Mouse (Mus musculus): Measurements from ENCODE around the gene Napepld.
"Not testable (repeated sequence)": the region's sequence is repeated elsewhere in the genome, so short reads cannot be mapped to it uniquely, and the experiment has no call there.

Gene Napepld

GRCm38 (mm10) chr5:21701351-21702008, at the start of gene Napepld:
TSS of gene Napepld (minus strand) at chr5:21701396.
- peak; percentile 100 for DNase-seq

GRCm38 (mm10) chr5:21745966-21746365, 44.8 kb upstream of the Napepld start:
- DNase-seq, result no peak

- no peak for DNase-seq
Measured at GRCm38 (mm10) chr5:21744651-21745050, 43.5 kb upstream of the Napepld start.

- DNase-seq, result no peak
Measured at GRCm38 (mm10) chr5:21743606-21744005, 42.4 kb upstream of the Napepld start.

- no peak for DNase-seq
Measured at GRCm38 (mm10) chr5:21739881-21740280, 38.7 kb upstream of the Napepld start.

GRCm38 (mm10) chr5:21739120-21739519, 37.9 kb upstream of the Napepld start:
- DNase-seq, result no peak

GRCm38 (mm10) chr5:21737620-21738019, 36.4 kb upstream of the Napepld start:
- DNase-seq, result peak in 1 of 2 experiments; percentile 3

- peak; percentile 90 to 91 for DNase-seq
Measured at GRCm38 (mm10) chr5:21736956-21737585, 35.9 kb upstream of the Napepld start, which contains the start of gene Pmpcb. TSS of gene Pmpcb (plus strand) at chr5:21737141.

- DNase-seq, result no peak
Measured at GRCm38 (mm10) chr5:21736046-21736445, 34.9 kb upstream of the Napepld start.

GRCm38 (mm10) chr5:21735584-21735983, 34.4 kb upstream of the Napepld start:
- DNase-seq, result peak; percentile 75 to 77

- peak in 1 of 2 experiments; percentile 9 for DNase-seq
Measured at GRCm38 (mm10) chr5:21735100-21735499, 33.9 kb upstream of the Napepld start.

- DNase-seq, result no peak
Measured at GRCm38 (mm10) chr5:21732930-21733329, 31.7 kb upstream of the Napepld start.

- DNase-seq, result no peak
Measured at GRCm38 (mm10) chr5:21732177-21732911, 31.1 kb upstream of the Napepld start.

- DNase-seq, result no peak
Measured at GRCm38 (mm10) chr5:21729107-21729506, 27.9 kb upstream of the Napepld start.

- no peak for DNase-seq
Measured at GRCm38 (mm10) chr5:21724872-21725271, 23.7 kb upstream of the Napepld start.

- no peak for DNase-seq
Measured at GRCm38 (mm10) chr5:21724427-21724826, 23.2 kb upstream of the Napepld start.

- no peak for DNase-seq
Measured at GRCm38 (mm10) chr5:21719209-21719608, 18.0 kb upstream of the Napepld start.

- no peak for DNase-seq
Measured at GRCm38 (mm10) chr5:21718546-21718945, 17.4 kb upstream of the Napepld start.

- DNase-seq, result no peak
Measured at GRCm38 (mm10) chr5:21717165-21717715, 16.0 kb upstream of the Napepld start.

- DNase-seq, result no peak
Measured at GRCm38 (mm10) chr5:21714447-21714846, 13.3 kb upstream of the Napepld start.

GRCm38 (mm10) chr5:21712127-21712715, 11.0 kb upstream of the Napepld start:
- no peak for DNase-seq

GRCm38 (mm10) chr5:21708011-21708410, 6.8 kb upstream of the Napepld start:
- not testable (repeated sequence) for DNase-seq

- no peak for DNase-seq
Measured at GRCm38 (mm10) chr5:21706546-21706945, 5.3 kb upstream of the Napepld start.

Data from B cell, adult 2 months (primary cell).